Mouse (Mus musculus) spleen, adult 2 months (tissue): ENCODE measurements around the gene Eed. TPM values are rescaled to one million over a fixed set of nuclear protein-coding genes. Genes with fewer than 3 reads are reported as not detected.

ENCODE experiments used
- DNase-seq, 2 experiments: peaks; one replicate each; pipeline versions ENCODE4 v3.0.0 to v3.0.0-alpha.2; 2012 to 2021; ENCODE audit warnings: low spot score in 2 of 2, low read depth in 1 of 2
- H3K27ac ChIP-seq: fragments of 200-500 bp; 2 replicates; pipeline ENCODE4 v1.5.1; 2012; ENCODE audit warnings: low read length, inconsistent platforms; ENCODE audit not compliant: insufficient read depth
- H3K27me3 ChIP-seq: fragments of 200-500 bp; 2 replicates; pipeline ENCODE4 v1.6.1; 2012; ENCODE audit warnings: mild to moderate bottlenecking, moderate library complexity, low read length, inconsistent platforms; ENCODE audit not compliant: control insufficient read depth, insufficient read depth
- H3K36me3 ChIP-seq: fragments of 200-500 bp; 2 replicates; pipeline ENCODE4 v1.6.1; 2012; ENCODE audit warnings: mild to moderate bottlenecking, low read length, inconsistent platforms; ENCODE audit not compliant: control insufficient read depth, insufficient read depth
- H3K4me1 ChIP-seq: fragments of 200-500 bp; 2 replicates; pipeline ENCODE4 v1.6.1; 2011; ENCODE audit warnings: inconsistent platforms; ENCODE audit not compliant: control insufficient read depth, insufficient read depth, insufficient read length
- H3K4me3 ChIP-seq: fragments of 200-500 bp; 2 replicates; pipeline ENCODE4 v1.5.1; 2011; ENCODE audit warnings: mild to moderate bottlenecking, inconsistent platforms; ENCODE audit not compliant: insufficient read depth, insufficient read length; ENCODE audit errors: extremely low read depth
- CTCF ChIP-seq: fragments of 200-500 bp; IDR thresholded peaks from 2 replicates; pipeline ENCODE4 v1.5.1; 2011; ENCODE audit warnings: mild to moderate bottlenecking, inconsistent platforms; ENCODE audit not compliant: insufficient read depth, insufficient read length, insufficient replicate concordance; ENCODE audit errors: extremely low read depth
- POLR2A ChIP-seq: fragments of 200-500 bp; IDR thresholded peaks from 2 replicates; pipeline ENCODE4 v1.6.1; 2011; ENCODE audit warnings: low read depth, low read length, inconsistent platforms
- WGBS: fragments of 180-500 bp; shearing (Covaris S2); methylation state at CpG from one replicate; pipeline ENCODE4 v1.1.7; 2018; 5-methylcytosine and 5-hydroxymethylcytosine counted together
- polyA plus RNA-seq: library from polyadenylated mRNA; depleted of rRNA; stranded (reverse); fragments of >200 nt; gene quantifications from 2 replicates; pipeline ENCODE4 v1.2.3, GENCODE M21; 2012

Gene Eed
- polyA plus RNA-seq, 1 experiment, result 19.9 TPM

DNA sequence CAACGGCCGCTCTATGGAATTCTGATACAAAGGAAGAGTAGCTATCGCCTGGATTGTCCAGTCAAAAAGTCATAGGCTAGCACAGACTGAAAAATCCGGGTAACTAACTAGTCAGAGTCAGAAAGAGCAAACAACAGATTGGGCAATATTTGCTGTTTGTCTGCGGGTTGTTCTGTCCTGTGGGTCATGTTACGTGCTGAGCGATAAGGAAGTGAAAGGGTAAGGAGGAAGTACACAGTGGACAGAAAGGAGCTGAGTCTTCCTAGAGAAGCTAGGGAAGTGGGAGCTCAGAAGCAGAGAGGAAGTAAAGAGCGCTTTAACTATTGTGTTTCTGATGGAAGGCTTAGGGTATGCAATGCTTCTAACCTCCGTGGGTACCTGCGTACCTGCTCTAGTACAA lies 38.8 kb upstream of the Eed start:
- peak; percentile 9 to 54 for DNase-seq
- TF ChIP-seq POLR2A (no peak), CTCF (no peak)
- no peaks in the 10 kb centered on the region for H3K27me3 ChIP-seq
- no peaks in the 10 kb centered on the region for H3K36me3 ChIP-seq
- no peak overlapping the region for H3K4me3 ChIP-seq
- 0 out of 2 replicates have a peak overlapping the region, but pooled peaks have one; percentile 30 for H3K27ac ChIP-seq
- WGBS, result 26% methylated on average over 10 of the region's 10 CpGs
- peaks cover 18% of the 10 kb centered on the region; the same call in 1 of the 2 replicates for H3K4me1 ChIP-seq

DNA sequence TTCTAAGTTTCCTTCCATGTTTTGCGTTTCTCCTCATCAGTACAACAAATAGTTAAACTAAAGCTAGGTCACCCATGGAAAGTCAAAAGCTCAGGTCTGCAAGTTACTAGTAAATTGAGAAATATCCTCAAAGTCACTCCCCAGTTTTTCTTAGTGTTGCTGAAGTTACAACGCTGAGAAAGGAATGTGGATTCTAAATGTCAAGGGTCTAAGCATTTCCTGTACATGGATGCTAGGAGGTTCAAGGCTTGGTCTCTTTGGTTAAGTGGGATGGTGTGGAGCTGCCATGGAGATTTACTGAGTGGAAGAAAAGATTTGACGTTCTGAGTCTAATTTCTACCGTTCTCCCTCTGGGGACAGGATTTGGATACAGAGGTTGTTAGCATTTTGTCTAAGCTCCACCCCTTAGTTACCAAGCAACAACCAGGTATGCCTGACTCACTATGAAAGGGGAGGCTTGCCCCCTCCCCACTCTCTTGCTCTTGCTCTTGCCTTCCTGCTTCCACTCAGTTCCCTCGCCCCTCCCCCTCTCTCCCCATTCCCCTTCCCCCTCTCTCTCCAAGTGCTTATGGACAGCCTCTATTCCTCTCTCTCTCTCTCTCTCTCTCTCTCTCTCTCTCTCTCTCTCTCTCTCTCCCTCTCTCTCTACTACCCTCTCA lies 36.3 kb upstream of the Eed start:
- no peak for DNase-seq
- Histone ChIP-seq H3K27ac (no peak overlapping the region), H3K27me3 (no peaks in the 10 kb centered on the region), H3K36me3 (no peaks in the 10 kb centered on the region), H3K4me3 (no peak overlapping the region), H3K4me1 (peaks cover 6% of the 10 kb centered on the region; the same call in 1 of the 2 replicates)
- 59% methylated on average over 5 of the region's 5 CpGs for WGBS
- TF ChIP-seq POLR2A (no peak), CTCF (no peak)

DNA sequence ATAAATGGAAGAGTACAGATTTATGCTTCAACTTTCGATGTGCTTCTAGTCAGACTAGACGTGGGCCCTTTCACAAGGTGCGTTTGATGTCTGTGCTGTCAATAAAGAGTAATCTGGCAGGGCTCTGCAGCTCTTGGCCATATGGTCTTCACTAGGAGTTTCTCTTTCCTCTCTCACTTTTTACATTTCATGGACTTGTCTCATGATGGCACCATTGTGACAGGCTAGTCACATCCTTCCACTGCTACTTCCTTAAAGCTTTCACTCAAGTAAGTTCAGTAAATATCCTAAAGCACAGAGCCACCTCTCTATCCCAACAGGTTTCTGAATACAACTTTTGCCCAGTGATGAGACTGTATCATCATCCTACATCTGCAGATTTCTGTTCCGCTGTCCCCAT lies 35.7 kb upstream of the Eed start:
- no peak overlapping the region for H3K27ac ChIP-seq
- H3K4me1 ChIP-seq, result peaks cover 6% of the 10 kb centered on the region; the same call in 1 of the 2 replicates
- 73% methylated on average over 4 of the region's 4 CpGs for WGBS
- H3K27me3 ChIP-seq, result no peaks in the 10 kb centered on the region
- TF ChIP-seq CTCF (no peak), POLR2A (no peak)
- H3K36me3 ChIP-seq, result no peaks in the 10 kb centered on the region
- DNase-seq, result no peak
- no peak overlapping the region for H3K4me3 ChIP-seq

DNA sequence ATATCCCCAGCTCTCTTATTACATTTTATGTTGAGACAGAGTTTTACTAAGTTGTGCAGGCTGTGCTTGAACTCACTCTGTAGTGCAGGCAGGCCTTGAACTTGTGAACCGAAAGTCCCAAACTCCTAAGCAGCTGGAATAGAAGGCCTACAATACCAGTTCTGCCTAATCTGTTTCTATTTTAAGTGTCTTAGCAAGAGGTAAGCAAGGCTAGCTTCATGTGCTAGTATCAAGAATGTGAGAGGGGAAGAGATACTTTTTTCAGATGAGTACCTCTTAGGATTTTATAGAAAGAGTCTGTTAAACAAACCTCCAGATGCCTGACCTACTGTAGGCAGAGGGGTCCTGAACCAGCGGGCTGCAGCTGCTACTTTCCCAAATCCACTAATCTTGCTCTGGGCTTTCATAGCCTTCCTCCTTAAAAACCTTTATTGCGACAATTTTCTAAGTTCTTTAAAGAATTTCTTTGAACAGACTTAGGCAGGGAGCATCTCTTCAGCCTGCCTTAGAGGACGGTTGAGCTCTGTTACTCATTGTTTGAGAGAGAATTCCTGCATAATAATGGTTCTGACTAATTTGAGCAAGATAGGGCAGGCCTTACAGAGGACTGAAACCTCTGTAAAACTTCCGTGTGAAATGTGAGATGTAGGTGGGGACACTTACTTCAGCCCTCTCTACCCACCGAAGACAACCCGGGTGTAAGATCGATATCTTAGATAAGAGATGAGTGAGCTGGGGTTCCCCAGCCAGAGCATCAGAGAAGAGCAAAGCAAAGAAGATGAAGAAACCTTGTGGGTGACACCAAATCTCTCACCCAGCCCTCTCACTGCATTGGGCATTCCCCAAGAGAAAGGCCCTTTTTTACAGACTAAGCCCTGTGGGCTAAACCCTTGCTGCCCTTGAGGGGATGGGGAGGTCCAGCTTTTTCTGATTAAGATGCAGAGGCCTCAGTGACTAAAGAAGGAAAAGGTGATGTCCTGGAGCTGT lies 26.2 kb upstream of the Eed start:
- 80% methylated on average over 8 of the region's 8 CpGs for WGBS
- DNase-seq, result no peak
- Histone ChIP-seq H3K4me1 (no peaks in the 10 kb centered on the region), H3K36me3 (no peaks in the 10 kb centered on the region), H3K27ac (no peak overlapping the region), H3K4me3 (no peak overlapping the region), H3K27me3 (no peaks in the 10 kb centered on the region)
- TF ChIP-seq CTCF (no peak), POLR2A (no peak)

DNA sequence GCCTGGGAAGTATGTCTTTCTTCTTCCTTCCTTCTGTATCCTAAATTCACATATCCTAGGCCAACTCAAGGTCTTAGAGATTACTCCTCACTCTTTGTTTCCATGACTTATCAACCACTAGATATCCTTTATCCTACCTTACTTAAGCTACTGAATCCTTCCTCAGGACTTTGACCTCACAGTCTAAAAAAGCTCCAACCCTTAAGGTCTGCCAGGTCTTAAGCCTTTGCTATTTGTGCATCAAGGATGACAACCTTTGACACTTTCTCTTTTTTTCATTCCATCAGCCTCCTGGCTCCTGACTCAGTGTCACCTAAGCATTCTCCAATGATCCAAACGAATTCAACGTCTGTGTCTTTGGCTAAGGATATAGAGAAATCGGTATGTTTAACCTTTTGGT lies 24.0 kb upstream of the Eed start:
- no peak for TF ChIP-seq CTCF
- no peak for TF ChIP-seq POLR2A
- DNase-seq, result no peak
- no peak overlapping the region for H3K4me3 ChIP-seq
- H3K27ac ChIP-seq, result no peak overlapping the region
- 94% methylated on average over 3 of the region's 3 CpGs for WGBS
- H3K4me1 ChIP-seq, result no peaks in the 10 kb centered on the region
- H3K36me3 ChIP-seq, result no peaks in the 10 kb centered on the region
- no peaks in the 10 kb centered on the region for H3K27me3 ChIP-seq

DNA sequence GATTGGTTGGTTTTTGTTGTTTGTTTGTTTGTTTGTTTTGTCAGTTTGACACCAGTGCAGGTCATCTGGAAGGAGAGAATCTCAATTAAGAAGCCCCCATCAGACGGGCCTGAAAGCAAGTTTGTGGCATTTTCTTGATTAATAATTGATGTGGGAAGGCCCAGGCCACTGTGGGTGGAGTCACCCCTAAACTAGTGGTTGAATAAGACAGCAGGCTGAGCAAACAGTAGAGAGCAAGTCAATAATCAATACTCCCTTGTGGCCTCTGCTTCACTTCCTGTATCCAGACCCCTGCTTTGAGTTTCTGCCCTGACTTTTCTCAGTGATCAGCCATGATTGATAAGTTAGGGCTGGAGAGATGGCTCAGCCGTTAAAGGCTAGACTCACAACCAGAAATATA lies 21.6 kb upstream of the Eed start:
- DNase-seq, result no peak
- TF ChIP-seq CTCF, result no peak
- no peak for TF ChIP-seq POLR2A
- Histone ChIP-seq H3K36me3 (no peaks in the 10 kb centered on the region), H3K4me3 (no peak overlapping the region), H3K27me3 (no peaks in the 10 kb centered on the region), H3K27ac (no peak overlapping the region), H3K4me1 (no peaks in the 10 kb centered on the region)
- 84% methylated on average over 2 of the region's 2 CpGs for WGBS

DNA sequence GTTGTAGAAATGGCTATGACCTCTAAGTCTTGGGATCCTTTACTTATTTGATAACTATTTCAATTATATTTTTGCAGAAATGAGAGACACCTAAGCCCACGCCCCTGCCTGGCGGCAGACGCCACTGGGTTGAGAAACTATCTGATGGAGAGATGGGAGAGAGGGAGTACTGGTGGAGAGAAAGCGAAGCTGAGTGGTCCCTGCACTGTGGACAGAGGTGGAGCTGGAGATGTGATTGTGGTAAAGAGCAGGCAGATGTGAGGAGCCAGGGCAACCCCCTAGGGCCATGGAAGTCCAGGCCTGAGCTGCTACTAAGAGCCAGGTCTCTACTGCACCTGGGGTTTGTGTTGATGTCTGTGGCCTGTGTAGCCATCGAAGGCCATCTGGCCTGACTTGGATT lies 18.7 kb upstream of the Eed start:
- WGBS, result 94% methylated on average over 5 of the region's 5 CpGs
- no peak for TF ChIP-seq POLR2A
- no peak for TF ChIP-seq CTCF
- H3K4me3 ChIP-seq, result no peak overlapping the region
- H3K4me1 ChIP-seq, result no peaks in the 10 kb centered on the region
- DNase-seq, result no peak
- no peak overlapping the region for H3K27ac ChIP-seq
- no peaks in the 10 kb centered on the region for H3K36me3 ChIP-seq
- no peaks in the 10 kb centered on the region for H3K27me3 ChIP-seq
